Mouse (Mus musculus) thymus, adult 2 months (tissue): Measurements from ENCODE around the gene Syce1. TPM values are rescaled to one million over a fixed set of nuclear protein-coding genes. Genes with fewer than 3 reads are reported as not detected.

Source experiments
- DNase-seq: peaks from one replicate; pipeline ENCODE4 v3.0.0; 2021
- H3K27ac ChIP-seq: fragments of 200-500 bp; 2 replicates; pipeline ENCODE4 v1.5.1; 2012; ENCODE audit warnings: low read length, control low read depth; ENCODE audit not compliant: control insufficient read depth, insufficient read depth
- H3K27me3 ChIP-seq: fragments of 200-500 bp; 2 replicates; pipeline ENCODE4 v1.6.1; 2012; ENCODE audit warnings: mild to moderate bottlenecking, low read length, moderate library complexity, mixed read lengths; ENCODE audit not compliant: control insufficient read depth, insufficient read depth
- H3K36me3 ChIP-seq: fragments of 200-500 bp; 2 replicates; pipeline ENCODE4 v1.6.1; 2012; ENCODE audit warnings: mild to moderate bottlenecking, low read length, moderate library complexity; ENCODE audit not compliant: control insufficient read depth, insufficient read depth
- H3K4me1 ChIP-seq: fragments of 200-500 bp; replicated peaks from 2 replicates; pipeline ENCODE4 v1.6.1; 2012; ENCODE audit warnings: low read length; ENCODE audit not compliant: control insufficient read depth, insufficient read depth
- H3K4me3 ChIP-seq: fragments of 200-500 bp; 2 replicates; pipeline ENCODE4 v1.5.1; 2012; ENCODE audit warnings: mild to moderate bottlenecking, low read length, control low read depth, moderate library complexity; ENCODE audit not compliant: control insufficient read depth, insufficient read depth
- CTCF ChIP-seq: fragments of 200-500 bp; IDR thresholded peaks from 2 replicates; pipeline ENCODE4 v1.5.1; 2012; ENCODE audit warnings: mild to moderate bottlenecking, control low read depth, low read length, moderate library complexity, borderline replicate concordance; ENCODE audit not compliant: control insufficient read depth, poor library complexity, insufficient read depth; ENCODE audit errors: extremely low read depth
- POLR2A ChIP-seq: fragments of 200-500 bp; IDR thresholded peaks from 2 replicates; pipeline ENCODE4 v1.6.1; 2012; ENCODE audit warnings: mild to moderate bottlenecking, low read length, control low read depth, moderate library complexity; ENCODE audit not compliant: control insufficient read depth, poor library complexity, insufficient read depth; ENCODE audit errors: extremely low read depth
- WGBS: fragments of 180-500 bp; shearing (Covaris S2); methylation state at CpG from one replicate; pipeline ENCODE4 v1.1.7; 2018; 5-methylcytosine and 5-hydroxymethylcytosine counted together
- polyA plus RNA-seq: library from polyadenylated mRNA; depleted of rRNA; stranded (reverse); fragments of >200 nt; gene quantifications from 2 replicates; pipeline ENCODE4 v1.2.3, GENCODE M21; 2012

The Syce1 gene
- polyA plus RNA-seq, 1 experiment, result 0.27 TPM

DNA sequence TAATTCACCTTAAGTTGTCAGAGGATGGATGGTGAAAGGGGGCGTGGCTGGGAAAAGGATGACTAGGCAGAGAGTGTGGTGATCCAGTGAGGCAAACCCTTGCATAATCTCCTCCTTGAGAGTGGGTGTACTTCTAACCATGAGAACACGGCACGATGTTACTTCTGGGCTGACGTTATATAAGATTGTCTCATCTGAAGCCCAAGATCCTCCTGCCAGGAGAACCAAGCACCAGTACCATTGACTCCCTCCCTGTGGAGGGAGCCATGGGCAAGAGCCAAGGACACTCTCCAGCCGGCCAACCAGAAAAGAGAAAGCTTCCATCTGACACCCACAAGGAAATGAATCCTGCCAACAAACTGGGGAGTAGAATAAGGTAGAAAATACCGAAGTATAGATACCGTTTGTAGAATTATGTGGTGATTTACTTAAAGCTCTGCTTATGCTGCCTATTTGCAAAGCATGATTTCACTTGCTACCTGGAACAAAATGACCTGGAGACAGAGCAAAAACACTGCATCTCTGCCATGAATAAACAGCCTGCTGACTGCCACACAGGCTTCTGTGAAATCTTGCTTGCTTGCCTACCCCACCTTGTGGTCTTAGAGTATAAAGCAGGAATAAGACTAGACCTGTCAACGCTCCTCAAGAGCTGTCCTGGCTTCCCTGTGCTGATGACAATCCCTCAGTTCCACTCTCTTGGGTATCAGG is 40.7 kb upstream of the Syce1 start:
- Histone ChIP-seq H3K4me1 (no peaks in the 10 kb centered on the region), H3K27ac (no peak overlapping the region), H3K36me3 (no peaks in the 10 kb centered on the region), H3K4me3 (no peak overlapping the region), H3K27me3 (no peaks in the 10 kb centered on the region)
- no peak for DNase-seq
- WGBS, result 26% methylated on average over 8 of the region's 8 CpGs
- TF ChIP-seq POLR2A, result no peak
- no peak for TF ChIP-seq CTCF

DNA sequence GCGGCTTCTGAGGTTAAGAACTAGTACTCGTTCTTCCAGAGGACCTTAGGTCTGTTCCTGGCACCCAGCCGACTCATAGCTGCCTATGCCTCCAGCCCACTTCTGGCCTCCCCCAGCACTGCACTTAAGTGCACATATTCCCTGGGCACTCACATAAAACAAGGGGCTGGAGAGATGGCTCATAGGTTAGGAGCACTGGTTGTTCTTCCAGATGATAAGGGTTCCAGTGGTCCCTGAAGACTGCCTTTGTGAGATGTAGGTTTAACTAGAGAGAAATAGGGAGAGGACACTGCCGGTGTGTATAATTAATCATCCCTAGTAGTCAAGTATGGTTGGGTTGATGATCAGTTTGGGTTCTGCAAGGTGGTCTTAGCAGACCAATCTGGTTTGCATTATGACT is 35.1 kb upstream of the Syce1 start:
- Histone ChIP-seq H3K4me1 (no peaks in the 10 kb centered on the region; the same call in 1 of the 2 replicates), H3K4me3 (no peak overlapping the region), H3K27ac (no peak overlapping the region), H3K36me3 (no peaks in the 10 kb centered on the region), H3K27me3 (no peaks in the 10 kb centered on the region; the same call in 1 of the 2 replicates)
- TF ChIP-seq CTCF (no peak), POLR2A (no peak)
- DNase-seq, result no peak
- 95% methylated on average over 4 of the region's 4 CpGs for WGBS

DNA sequence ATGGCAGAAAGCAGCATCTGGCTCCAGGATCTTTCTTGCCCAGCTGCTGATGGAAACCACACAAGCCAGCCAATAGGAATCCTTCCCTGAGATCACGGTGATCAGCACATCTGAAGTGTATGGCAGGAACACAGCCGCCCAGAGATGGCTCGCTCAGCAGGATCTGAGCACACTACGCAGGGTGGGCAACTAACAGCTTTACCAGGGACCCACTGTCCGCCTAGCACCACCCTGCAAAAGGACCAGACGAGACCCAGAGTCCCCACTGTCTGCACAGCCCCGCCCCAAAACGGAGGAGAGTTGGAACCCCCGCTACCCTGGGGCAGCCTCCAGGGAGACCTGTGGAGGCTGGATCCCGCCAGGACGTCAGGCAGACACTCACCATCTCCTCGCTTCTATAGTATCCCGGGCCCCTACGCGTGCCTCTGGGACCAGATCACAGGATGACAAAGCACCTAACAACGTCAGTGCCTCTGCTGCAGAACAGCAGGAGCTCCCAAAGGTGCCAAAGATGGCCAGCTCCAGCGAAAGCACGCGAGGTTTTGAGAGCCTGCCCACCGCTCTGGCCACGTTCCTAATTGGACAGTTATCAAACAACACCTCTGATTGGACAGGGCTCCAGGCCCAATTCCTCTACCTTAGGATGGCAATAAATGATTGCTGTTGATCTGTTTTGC is 34.1 kb upstream of the Syce1 start, which contains the start of gene Zfp941:
Gene Zfp941, minus strand, starts transcription at position 526 of the 677 bp plus-strand sequence.
- 6% methylated on average over 21 of the region's 21 CpGs for WGBS
- Histone ChIP-seq H3K4me1 (no peaks in the 10 kb centered on the region; the same call in 1 of the 2 replicates), H3K27me3 (no peaks in the 10 kb centered on the region; the same call in 1 of the 2 replicates), H3K4me3 (peak within 1 kb of the TSS; percentile 24; the same call in 1 of the 2 replicates), H3K36me3 (no peaks in the 10 kb centered on the region), H3K27ac (no peak within 1 kb of the TSS)
- TF ChIP-seq CTCF (no peak), POLR2A (no peak)
- DNase-seq, result no peak

DNA sequence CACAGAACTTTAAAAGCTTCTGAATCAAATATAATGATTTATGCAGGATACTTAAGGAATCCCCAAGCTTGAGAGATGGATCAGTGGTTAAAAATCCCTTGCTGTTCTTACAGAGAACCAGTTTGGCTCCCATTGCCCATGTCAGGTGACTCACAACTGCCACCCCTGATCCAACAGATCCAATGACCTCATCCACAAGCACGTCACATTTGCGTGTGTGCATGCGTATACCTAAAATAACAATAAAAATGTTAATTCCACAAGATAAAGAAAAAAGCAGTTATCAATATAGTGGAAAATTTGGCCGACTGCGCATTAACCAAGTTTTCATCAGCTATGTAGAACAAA is 33.6 kb upstream of the Syce1 start:
- no peak overlapping the region for H3K27ac ChIP-seq
- H3K4me3 ChIP-seq, result no peak overlapping the region
- H3K4me1 ChIP-seq, result no peaks in the 10 kb centered on the region; the same call in 1 of the 2 replicates
- H3K27me3 ChIP-seq, result no peaks in the 10 kb centered on the region; the same call in 1 of the 2 replicates
- WGBS, result 82% methylated on average over 5 of the region's 5 CpGs
- TF ChIP-seq CTCF, result no peak
- no peaks in the 10 kb centered on the region for H3K36me3 ChIP-seq
- no peak for DNase-seq

DNA sequence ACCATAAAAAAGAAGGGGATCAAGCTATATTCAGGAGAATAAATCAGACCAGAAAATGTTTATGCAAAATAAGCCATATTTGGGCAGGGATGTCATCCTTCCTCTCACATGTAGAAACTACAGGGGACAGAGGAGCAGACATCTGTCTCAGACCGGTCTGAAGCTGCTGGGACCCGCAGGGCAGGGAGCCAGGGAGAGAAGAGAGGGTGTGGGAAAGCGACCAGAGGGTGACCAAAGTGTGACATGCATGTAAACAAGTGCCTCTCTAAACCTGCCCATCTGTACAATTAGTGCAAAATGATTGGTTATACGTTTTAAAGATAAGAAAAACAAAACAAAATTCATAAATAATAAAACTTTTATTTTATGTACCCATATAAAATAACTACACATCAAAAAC is 32.5 kb upstream of the Syce1 start:
- no peaks in the 10 kb centered on the region; the same call in 1 of the 2 replicates for H3K27me3 ChIP-seq
- H3K4me3 ChIP-seq, result no peak overlapping the region
- H3K36me3 ChIP-seq, result no peaks in the 10 kb centered on the region
- 88% methylated on average over 4 of the region's 4 CpGs for WGBS
- DNase-seq, result no peak
- H3K27ac ChIP-seq, result no peak overlapping the region
- H3K4me1 ChIP-seq, result no peaks in the 10 kb centered on the region; the same call in 1 of the 2 replicates
- TF ChIP-seq POLR2A (no peak), CTCF (no peak)

DNA sequence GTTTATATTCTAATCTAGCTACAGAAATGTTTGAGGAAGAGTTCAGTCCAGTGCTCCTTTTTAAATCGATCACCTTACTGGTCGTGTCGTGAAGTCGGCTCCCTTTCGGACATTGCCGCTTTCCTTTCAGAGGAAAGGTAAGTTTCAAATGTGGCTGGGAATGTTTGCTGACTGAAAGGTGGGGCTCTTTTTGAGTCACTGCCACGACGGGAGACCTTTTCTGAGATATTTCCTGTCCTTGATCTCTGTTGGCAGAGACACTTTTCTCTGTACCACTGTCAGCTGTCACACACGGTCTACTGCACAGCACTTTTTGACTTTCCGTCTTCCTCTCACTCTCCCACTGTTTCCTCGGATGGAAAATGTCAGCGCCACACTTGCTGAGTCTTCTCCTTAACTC is 25.2 kb upstream of the Syce1 start:
- no peaks in the 10 kb centered on the region for H3K27me3 ChIP-seq
- 86% methylated on average over 12 of the region's 12 CpGs for WGBS
- TF ChIP-seq CTCF, result no peak
- TF ChIP-seq POLR2A, result no peak
- H3K4me3 ChIP-seq, result no peak overlapping the region
- H3K4me1 ChIP-seq, result no peaks in the 10 kb centered on the region
- DNase-seq, result no peak
- H3K36me3 ChIP-seq, result no peaks in the 10 kb centered on the region
- no peak overlapping the region for H3K27ac ChIP-seq
